ENCODE assay signal across 9 mouse cellular contexts in the genomic region with DNA sequence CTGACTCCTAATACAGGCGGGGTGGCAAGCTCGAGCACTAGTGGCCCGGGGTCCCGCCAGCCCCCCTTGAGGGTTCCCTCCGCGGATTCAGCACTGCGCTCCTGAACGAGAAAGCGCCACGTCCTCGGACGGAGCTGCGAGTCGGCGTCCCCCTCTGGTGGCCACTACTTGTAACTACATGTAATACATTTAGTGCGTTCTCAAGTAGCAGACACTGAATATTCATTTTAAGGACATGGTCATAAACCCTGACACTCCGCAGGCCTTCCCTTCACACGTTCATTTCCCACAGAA. TPM values are rescaled to one million over a fixed set of nuclear protein-coding genes. Genes with fewer than 3 reads are reported as not detected.
DNase-seq lines count a peak whose midpoint lies in the region; ATAC-seq and TF ChIP-seq lines count a peak whose summit lies in the region.
"Had no signal": no experiment of that assay in that cellular context is flagged by ENCODE, and none has a peak within 500 bp of the region (broad histone marks: within the 10 kb centered on the region; RNA-seq: fewer than 3 reads in every experiment).

No protein-coding gene starts in this region.

- peak; percentile 76 for DNase-seq in A20 (ENCODE audit: low read depth, low spot score)
- DNase-seq in adrenal gland, adult 18-20 months (ENCODE audit: low spot score in 2 of 2) = peak; percentile 56 to 63
- DNase-seq in heart, embryonic 10.5 days (ENCODE audit: low spot score) = peak; percentile 87
- peak; percentile 78 for DNase-seq in neural tube, embryonic 11.5 days (ENCODE audit: low spot score)

- peak overlapping the region; percentile 15; the same call in 1 of the 2 replicates for H3K4me3 ChIP-seq in embryonic facial prominence, embryonic 12.5 days
- peak overlapping the region; percentile 47 for H3K4me3 ChIP-seq in heart, embryonic 10.5 days
- peak overlapping the region; percentile 32 for H3K4me3 ChIP-seq in kidney, embryonic 15.5 days (replicated peaks)
- H3K4me3 ChIP-seq in liver, embryonic 15.5 days (replicated peaks) = 0 out of 2 replicates have a peak overlapping the region, but pooled peaks have one; percentile 20
- 0 out of 2 replicates have a peak overlapping the region, but pooled peaks have one; percentile 8 for H3K4me3 ChIP-seq in neural tube, embryonic 11.5 days (ENCODE audit: low read depth, low read length)
- no peak overlapping the region for H3K4me3 ChIP-seq in testis, adult 2 months (ENCODE audit: control insufficient read depth, low read depth, low read length)

- no peak overlapping the region for H3K27ac ChIP-seq in embryonic facial prominence, embryonic 12.5 days
- no peak overlapping the region for H3K27ac ChIP-seq in heart, embryonic 10.5 days
- no peak overlapping the region for H3K27ac ChIP-seq in kidney, embryonic 15.5 days
- H3K27ac ChIP-seq in liver, embryonic 15.5 days (replicated peaks) = no peak overlapping the region
- H3K27ac ChIP-seq in neural tube, embryonic 11.5 days (ENCODE audit: low read depth, low read length) = no peak overlapping the region
- no peak overlapping the region for H3K27ac ChIP-seq in testis, adult 2 months (ENCODE audit: control insufficient read depth, insufficient read depth, low read depth, low read length)

- H3K4me1 ChIP-seq in embryonic facial prominence, embryonic 12.5 days = peaks cover 8% of the 10 kb centered on the region
- H3K4me1 ChIP-seq in heart, embryonic 10.5 days = peaks cover 14% of the 10 kb centered on the region
- H3K4me1 ChIP-seq in kidney, embryonic 15.5 days = 0 out of 2 replicates have a peak, but pooled peaks cover 25% of the 10 kb centered on the region
- peaks cover 4% of the 10 kb centered on the region for H3K4me1 ChIP-seq in liver, embryonic 15.5 days (replicated peaks)
- no peaks in the 10 kb centered on the region for H3K4me1 ChIP-seq in neural tube, embryonic 11.5 days (ENCODE audit: control insufficient read depth, insufficient read depth, low read length)
- H3K4me1 ChIP-seq in testis, adult 2 months (ENCODE audit: control insufficient read depth, insufficient read depth, low read length) = peaks cover 3% of the 10 kb centered on the region; the same call in 1 of the 2 replicates

- peak; percentile 95; the same call in 1 of the 2 replicates for TF ChIP-seq CTCF in testis, adult 2 months (IDR thresholded peaks at IDR 0.05; ENCODE audit: control insufficient read depth, insufficient read depth, insufficient replicate concordance, low read depth, low read length)

- H3K36me3 ChIP-seq in embryonic facial prominence, embryonic 12.5 days = no peaks in the 10 kb centered on the region
- no peaks in the 10 kb centered on the region for H3K36me3 ChIP-seq in heart, embryonic 10.5 days
- no peaks in the 10 kb centered on the region for H3K36me3 ChIP-seq in kidney, embryonic 15.5 days
- H3K36me3 ChIP-seq in liver, embryonic 15.5 days (replicated peaks) = no peaks in the 10 kb centered on the region
- H3K36me3 ChIP-seq in neural tube, embryonic 11.5 days (ENCODE audit: control insufficient read depth, insufficient read depth, low read length) = no peaks in the 10 kb centered on the region
- H3K36me3 ChIP-seq in testis, adult 2 months (ENCODE audit: control insufficient read depth, insufficient read depth, low read length) = no peaks in the 10 kb centered on the region

- TF ChIP-seq POLR2A in testis, adult 2 months (IDR thresholded peaks at IDR 0.05; ENCODE audit: control insufficient read depth, low read depth, low read length) = no peak

- H3K27me3 ChIP-seq in embryonic facial prominence, embryonic 12.5 days = peaks cover 13% of the 10 kb centered on the region; the same call in 1 of the 2 replicates
- H3K27me3 ChIP-seq in heart, embryonic 10.5 days (ENCODE audit: insufficient read depth, poor library complexity, severe bottlenecking) = peaks cover 44% of the 10 kb centered on the region
- H3K27me3 ChIP-seq in kidney, embryonic 15.5 days = peaks cover 25% of the 10 kb centered on the region
- peaks cover 54% of the 10 kb centered on the region for H3K27me3 ChIP-seq in liver, embryonic 15.5 days
- 0 out of 2 replicates have a peak, but pooled peaks cover 3% of the 10 kb centered on the region for H3K27me3 ChIP-seq in neural tube, embryonic 11.5 days (ENCODE audit: control insufficient read depth, insufficient read depth, low read length)
- no peaks in the 10 kb centered on the region for H3K27me3 ChIP-seq in testis, adult 2 months (ENCODE audit: control insufficient read depth, insufficient read depth, low read length)

- peak overlapping the region; percentile 44 for H3K4me2 ChIP-seq in embryonic facial prominence, embryonic 12.5 days (replicated peaks)
- peak overlapping the region; percentile 67 for H3K4me2 ChIP-seq in kidney, embryonic 15.5 days
- H3K4me2 ChIP-seq in liver, embryonic 15.5 days = peak overlapping the region; percentile 47
- peak overlapping the region; percentile 42 for H3K4me2 ChIP-seq in neural tube, embryonic 11.5 days (ENCODE audit: low read depth)

- no peak for ATAC-seq in embryonic facial prominence, embryonic 12.5 days (ENCODE audit: insufficient number of reproducible peaks, insufficient read depth, low FRiP score, low TSS enrichment)
- no peak for ATAC-seq in kidney, embryonic 15.5 days (replicated peaks; ENCODE audit: low FRiP score)
- ATAC-seq in liver, embryonic 15.5 days (ENCODE audit: insufficient read depth) = no peak
- ATAC-seq in neural tube, embryonic 11.5 days (ENCODE audit: insufficient read depth, low FRiP score, low TSS enrichment) = peak; percentile 50; the same call in 1 of the 2 replicates

- H3K9me3 ChIP-seq in embryonic facial prominence, embryonic 12.5 days = no peaks in the 10 kb centered on the region
- no peaks in the 10 kb centered on the region for H3K9me3 ChIP-seq in heart, embryonic 10.5 days
- no peaks in the 10 kb centered on the region for H3K9me3 ChIP-seq in kidney, embryonic 15.5 days (replicated peaks)
- H3K9me3 ChIP-seq in liver, embryonic 15.5 days (replicated peaks) = no peaks in the 10 kb centered on the region
- no peaks in the 10 kb centered on the region for H3K9me3 ChIP-seq in neural tube, embryonic 11.5 days (ENCODE audit: control insufficient read depth, low read length)

- WGBS in embryonic facial prominence, embryonic 12.5 days = 1% methylated on average over 18 of the region's 18 CpGs
- 1% methylated on average over 18 of the region's 18 CpGs for WGBS in heart, embryonic 10.5 days
- under 1% methylated on average over 18 of the region's 18 CpGs for WGBS in kidney, embryonic 15.5 days
- WGBS in liver, embryonic 15.5 days (ENCODE audit: insufficient replicate concordance) = under 1% methylated on average over 18 of the region's 18 CpGs
- WGBS in neural tube, embryonic 11.5 days = under 1% methylated on average over 18 of the region's 18 CpGs

- no peak overlapping the region for H3K9ac ChIP-seq in embryonic facial prominence, embryonic 12.5 days
- 0 out of 2 replicates have a peak overlapping the region, but pooled peaks have one; percentile 36 for H3K9ac ChIP-seq in kidney, embryonic 15.5 days
- H3K9ac ChIP-seq in liver, embryonic 15.5 days = no peak overlapping the region; the same call in 1 of the 2 replicates
- 0 out of 2 replicates have a peak overlapping the region, but pooled peaks have one; percentile 44 for H3K9ac ChIP-seq in neural tube, embryonic 11.5 days (ENCODE audit: low read length)

RNA-seq across cellular contexts. Expression of a gene that starts 6.9 kb away (rescaled TPM):
- total RNA-seq in adrenal gland, adult 18-20 months (2021) = under 1 TPM in 1 of 2 experiments, not detected in 1; 0.77 TPM
- polyA plus RNA-seq in embryonic facial prominence, embryonic 12.5 days (2016; fragmentation: Nextera tagmentation; extraction: Ambion mirVana) = 0.06 TPM in 1 of 2 replicates, not detected in the other
- 0.25 and 1.3 TPM in 2 replicates for polyA plus RNA-seq in heart, embryonic 10.5 days (2016; fragmentation: Nextera tagmentation; extraction: Ambion mirVana)
- polyA plus RNA-seq in kidney, embryonic 15.5 days (2015; fragmentation: Nextera tagmentation; extraction: Ambion mirVana) = 0.19 and 0.33 TPM in 2 replicates
- polyA plus RNA-seq in liver, embryonic 15.5 days (2015; fragmentation: Nextera tagmentation; extraction: Ambion mirVana) = 16.5 and 18.2 TPM in 2 replicates
- not detected in 2 replicates for polyA plus RNA-seq in neural tube, embryonic 11.5 days (2014; fragmentation: Nextera tagmentation; extraction: Ambion mirVana)
- polyA plus RNA-seq in testis, adult 2 months (2012; rRNA removed) = 6.2 and 8.0 TPM in 2 replicates

RNA-seq across cellular contexts. Expression of a gene that starts 17.8 kb away (rescaled TPM):
- total RNA-seq in adrenal gland, adult 18-20 months (2021) = 10 to 100 TPM; 12.0 to 13.6 TPM
- polyA plus RNA-seq in embryonic facial prominence, embryonic 12.5 days (2016; fragmentation: Nextera tagmentation; extraction: Ambion mirVana) = 43.4 and 44.3 TPM in 2 replicates
- polyA plus RNA-seq in heart, embryonic 10.5 days (2016; fragmentation: Nextera tagmentation; extraction: Ambion mirVana) = 40.8 and 44.6 TPM in 2 replicates
- 35.3 and 36.5 TPM in 2 replicates for polyA plus RNA-seq in kidney, embryonic 15.5 days (2015; fragmentation: Nextera tagmentation; extraction: Ambion mirVana)
- 9.6 and 12.0 TPM in 2 replicates for polyA plus RNA-seq in liver, embryonic 15.5 days (2015; fragmentation: Nextera tagmentation; extraction: Ambion mirVana)
- 34.2 and 34.9 TPM in 2 replicates for polyA plus RNA-seq in neural tube, embryonic 11.5 days (2014; fragmentation: Nextera tagmentation; extraction: Ambion mirVana)
- polyA plus RNA-seq in testis, adult 2 months (2012; rRNA removed) = 13.3 and 15.1 TPM in 2 replicates

RNA-seq across cellular contexts. Expression of a gene that starts 30.8 kb away (rescaled TPM):
- total RNA-seq in adrenal gland, adult 18-20 months (2021) = not detected
- 0.71 TPM in 1 of 2 replicates, not detected in the other for polyA plus RNA-seq in embryonic facial prominence, embryonic 12.5 days (2016; fragmentation: Nextera tagmentation; extraction: Ambion mirVana)
- polyA plus RNA-seq in heart, embryonic 10.5 days (2016; fragmentation: Nextera tagmentation; extraction: Ambion mirVana) = 3.0 TPM in 1 of 2 replicates, not detected in the other
- polyA plus RNA-seq in kidney, embryonic 15.5 days (2015; fragmentation: Nextera tagmentation; extraction: Ambion mirVana) = 3.6 TPM in 1 of 2 replicates, not detected in the other
- polyA plus RNA-seq in liver, embryonic 15.5 days (2015; fragmentation: Nextera tagmentation; extraction: Ambion mirVana) = 0.29 and 0.71 TPM in 2 replicates
- polyA plus RNA-seq in neural tube, embryonic 11.5 days (2014; fragmentation: Nextera tagmentation; extraction: Ambion mirVana) = 1.0 TPM in 1 of 2 replicates, not detected in the other
- polyA plus RNA-seq in testis, adult 2 months (2012; rRNA removed) = 8.2 and 9.4 TPM in 2 replicates
- polyA plus RNA-seq: frontal cortex, adult 2 months had no signal

RNA-seq across cellular contexts. Expression of a gene that starts 37.3 kb away (rescaled TPM):
- not detected for total RNA-seq in adrenal gland, adult 18-20 months (2021)
- polyA plus RNA-seq in embryonic facial prominence, embryonic 12.5 days (2016; fragmentation: Nextera tagmentation; extraction: Ambion mirVana) = not detected in 2 replicates
- polyA plus RNA-seq in heart, embryonic 10.5 days (2016; fragmentation: Nextera tagmentation; extraction: Ambion mirVana) = not detected in 2 replicates
- not detected in 2 replicates for polyA plus RNA-seq in kidney, embryonic 15.5 days (2015; fragmentation: Nextera tagmentation; extraction: Ambion mirVana)
- not detected in 2 replicates for polyA plus RNA-seq in liver, embryonic 15.5 days (2015; fragmentation: Nextera tagmentation; extraction: Ambion mirVana)
- polyA plus RNA-seq in neural tube, embryonic 11.5 days (2014; fragmentation: Nextera tagmentation; extraction: Ambion mirVana) = not detected in 2 replicates
- not detected in 2 replicates for polyA plus RNA-seq in testis, adult 2 months (2012; rRNA removed)
- polyA plus RNA-seq: frontal cortex, adult 2 months had no signal

RNA-seq across cellular contexts. Expression of a gene that starts 46.7 kb away (rescaled TPM):
- total RNA-seq in adrenal gland, adult 18-20 months (2021) = 100 to 1,000 TPM in 1 of 2 experiments, 10 to 100 TPM in 1; 83.9 to 102 TPM
- 104 and 108 TPM in 2 replicates for polyA plus RNA-seq in embryonic facial prominence, embryonic 12.5 days (2016; fragmentation: Nextera tagmentation; extraction: Ambion mirVana)
- 90.9 and 108 TPM in 2 replicates for polyA plus RNA-seq in heart, embryonic 10.5 days (2016; fragmentation: Nextera tagmentation; extraction: Ambion mirVana)
- polyA plus RNA-seq in kidney, embryonic 15.5 days (2015; fragmentation: Nextera tagmentation; extraction: Ambion mirVana) = 122 and 135 TPM in 2 replicates
- polyA plus RNA-seq in liver, embryonic 15.5 days (2015; fragmentation: Nextera tagmentation; extraction: Ambion mirVana) = 51.4 and 70.3 TPM in 2 replicates
- polyA plus RNA-seq in neural tube, embryonic 11.5 days (2014; fragmentation: Nextera tagmentation; extraction: Ambion mirVana) = 74.2 and 81.9 TPM in 2 replicates
- 41.5 and 41.8 TPM in 2 replicates for polyA plus RNA-seq in testis, adult 2 months (2012; rRNA removed)

Comparison
In these comparisons a context has a peak if more than half of its experiments do, and no peak if none do; other contexts are left out.
1. H3K9ac ChIP-seq: peak in kidney, embryonic 15.5 days (single experiment) and neural tube, embryonic 11.5 days (single experiment); none in embryonic facial prominence, embryonic 12.5 days (single experiment) and liver, embryonic 15.5 days (single experiment).
2. Peak in every context shown above with its lines, with median percentiles within 50 percentile points of each other: DNase-seq and H3K4me2 ChIP-seq.